Comparison of ENCODE assay signal across 13 mouse cellular contexts in the genomic region with DNA sequence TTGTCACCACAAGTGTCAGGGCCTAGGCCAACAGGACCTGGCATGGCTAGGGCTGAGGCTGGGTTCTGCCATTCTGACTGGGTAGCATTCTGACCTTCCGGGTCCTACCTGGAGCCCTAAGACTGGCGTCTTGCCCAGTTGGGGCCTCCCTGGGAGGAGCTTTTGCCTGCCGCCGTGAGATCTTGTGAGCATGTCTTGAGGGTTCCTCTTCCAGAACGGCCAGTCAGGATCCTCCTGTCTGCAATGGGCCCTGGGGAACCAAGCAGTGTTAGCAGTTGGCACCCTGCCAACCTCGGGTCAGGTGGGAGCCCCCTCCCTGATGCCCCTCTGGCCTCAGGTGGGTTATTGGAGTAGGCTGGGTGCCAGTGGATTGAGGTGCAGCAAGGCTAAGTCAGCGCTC. TPM values are rescaled to one million over a fixed set of nuclear protein-coding genes. Genes with fewer than 3 reads are reported as not detected.
A peak's percentile ranks its signal among the peaks of the same experiment; 100 is the strongest.
DNase-seq lines count a peak whose midpoint lies in the region; ATAC-seq and TF ChIP-seq lines count a peak whose summit lies in the region.
"Had no signal": no experiment of that assay in that cellular context is flagged by ENCODE, and none has a peak within 500 bp of the region (broad histone marks: within the 10 kb centered on the region; RNA-seq: fewer than 3 reads in every experiment).

No protein-coding gene starts in this region.

- no peak overlapping the region for H3K4me2 ChIP-seq in heart, embryonic 12.5 days
- H3K4me2 ChIP-seq in kidney, postnatal 0 days (ENCODE audit: low read length): no peak overlapping the region
- no peak overlapping the region for H3K4me2 ChIP-seq in kidney, embryonic 15.5 days
- H3K4me2 ChIP-seq: liver, embryonic 13.5 days had no signal

- 65% methylated on average over 7 of the region's 7 CpGs for WGBS in heart, embryonic 12.5 days
- WGBS in kidney, postnatal 0 days: 49% methylated on average over 7 of the region's 7 CpGs
- 65% methylated on average over 7 of the region's 7 CpGs for WGBS in kidney, embryonic 15.5 days

- TF ChIP-seq CTCF in kidney, postnatal 0 days (IDR thresholded peaks at IDR 0.05; ENCODE audit: low read depth): no peak

- H3K4me3 ChIP-seq in heart, embryonic 12.5 days: no peak overlapping the region
- no peak overlapping the region for H3K4me3 ChIP-seq in kidney, postnatal 0 days (replicated peaks; ENCODE audit: low read depth, low read length)
- H3K4me3 ChIP-seq in kidney, embryonic 15.5 days (replicated peaks): no peak overlapping the region
- H3K4me3 ChIP-seq: liver, embryonic 13.5 days had no signal

- 0 out of 2 replicates have a peak, but pooled peaks have one; percentile 1 for ATAC-seq in heart, embryonic 12.5 days (ENCODE audit: insufficient number of reproducible peaks, low FRiP score)
- no peak for ATAC-seq in kidney, postnatal 0 days (replicated peaks; ENCODE audit: low FRiP score, low read depth)
- no peak for ATAC-seq in kidney, embryonic 15.5 days (replicated peaks; ENCODE audit: low FRiP score)

- H3K4me1 ChIP-seq in heart, embryonic 12.5 days (replicated peaks): peaks cover 59% of the 10 kb centered on the region
- H3K4me1 ChIP-seq in kidney, postnatal 0 days (replicated peaks; ENCODE audit: insufficient read depth, low read length): peaks cover 28% of the 10 kb centered on the region; the same call in 1 of the 2 replicates
- H3K4me1 ChIP-seq in kidney, embryonic 15.5 days: peaks cover 46% of the 10 kb centered on the region

- H3K9ac ChIP-seq in heart, embryonic 12.5 days: no peak overlapping the region
- H3K9ac ChIP-seq in kidney, postnatal 0 days (ENCODE audit: low read depth, low read length): no peak overlapping the region
- H3K9ac ChIP-seq in kidney, embryonic 15.5 days: no peak overlapping the region
- H3K9ac ChIP-seq: liver, embryonic 13.5 days had no signal

- no peaks in the 10 kb centered on the region for H3K27me3 ChIP-seq in heart, embryonic 12.5 days (replicated peaks)
- no peaks in the 10 kb centered on the region for H3K27me3 ChIP-seq in kidney, postnatal 0 days (ENCODE audit: insufficient read depth, low read length)
- no peaks in the 10 kb centered on the region for H3K27me3 ChIP-seq in kidney, embryonic 15.5 days
- H3K27me3 ChIP-seq: liver, embryonic 13.5 days had no signal

- no peaks in the 10 kb centered on the region for H3K9me3 ChIP-seq in heart, embryonic 12.5 days (replicated peaks)
- H3K9me3 ChIP-seq in kidney, postnatal 0 days (replicated peaks; ENCODE audit: low read length): no peaks in the 10 kb centered on the region
- no peaks in the 10 kb centered on the region for H3K9me3 ChIP-seq in kidney, embryonic 15.5 days (replicated peaks)
- H3K9me3 ChIP-seq: liver, embryonic 13.5 days had no signal

- DNase-seq in heart, adult 9 months (ENCODE audit: low spot score in 2 of 2): no peak
- DNase-seq in kidney, postnatal 0 days (ENCODE audit: low spot score): no peak
- DNase-seq in testis, postnatal 10 days (ENCODE audit: low spot score): peak; percentile 50
- DNase-seq in testis, postnatal 14 days (ENCODE audit: low spot score): no peak
- no peak for DNase-seq in left cerebral cortex, adult 18-20 months (ENCODE audit: low spot score in 2 of 2)
- DNase-seq in frontal cortex, postnatal 36 days (ENCODE audit: low spot score in 2 of 2): no peak
- DNase-seq: adrenal gland, postnatal 36 days; left cerebral cortex, postnatal 4 days; liver, embryonic 13.5 days; right cerebral cortex, postnatal 25 days; thymus, postnatal 14 days had no signal

- H3K27ac ChIP-seq in heart, embryonic 12.5 days (ENCODE audit: poor library complexity, severe bottlenecking): peak overlapping the region; percentile 95
- H3K27ac ChIP-seq in kidney, postnatal 0 days: peak overlapping the region; percentile 67; the same call in 1 of the 2 replicates
- no peak overlapping the region for H3K27ac ChIP-seq in kidney, embryonic 15.5 days
- H3K27ac ChIP-seq: liver, embryonic 13.5 days had no signal

- peaks cover 23% of the 10 kb centered on the region for H3K36me3 ChIP-seq in heart, embryonic 12.5 days
- H3K36me3 ChIP-seq in kidney, postnatal 0 days (ENCODE audit: insufficient read depth, low read length): peaks cover 9% of the 10 kb centered on the region
- peaks cover 33% of the 10 kb centered on the region for H3K36me3 ChIP-seq in kidney, embryonic 15.5 days
- H3K36me3 ChIP-seq: liver, embryonic 13.5 days had no signal

RNA-seq across cellular contexts. Expression of a gene that starts 18.3 kb away (rescaled TPM):
- 15.4 and 15.5 TPM in 2 replicates for polyA plus RNA-seq in heart, embryonic 12.5 days (2016; fragmentation: Nextera tagmentation; extraction: Ambion mirVana)
- polyA plus RNA-seq in kidney, postnatal 0 days (2015; fragmentation: Nextera tagmentation; extraction: Ambion mirVana): 11.2 and 13.9 TPM in 2 replicates
- 24.1 and 25.3 TPM in 2 replicates for polyA plus RNA-seq in kidney, embryonic 15.5 days (2015; fragmentation: Nextera tagmentation; extraction: Ambion mirVana)
- 10 to 100 TPM; 23.7 to 24.8 TPM for total RNA-seq in left cerebral cortex, adult 18-20 months (2021)

RNA-seq across cellular contexts. Expression of a gene that starts 24.6 kb away (rescaled TPM):
- polyA plus RNA-seq in heart, embryonic 12.5 days (2016; fragmentation: Nextera tagmentation; extraction: Ambion mirVana): 23.3 and 28.9 TPM in 2 replicates
- polyA plus RNA-seq in kidney, postnatal 0 days (2015; fragmentation: Nextera tagmentation; extraction: Ambion mirVana): 17.6 and 20.2 TPM in 2 replicates
- polyA plus RNA-seq in kidney, embryonic 15.5 days (2015; fragmentation: Nextera tagmentation; extraction: Ambion mirVana): 36.4 and 36.6 TPM in 2 replicates
- 10 to 100 TPM; 15.5 to 16.4 TPM for total RNA-seq in left cerebral cortex, adult 18-20 months (2021)
